Mouse (Mus musculus) megakaryocyte, adult 5-6 weeks (primary cell): ENCODE data around the gene Ubl5. TPM values are rescaled to one million over a fixed set of nuclear protein-coding genes. Genes with fewer than 3 reads are reported as not detected.

Source experiments
- ATAC-seq: 2 replicates; pipeline ENCODE4 v1.8.0; 2016; ENCODE audit warnings: mild to moderate bottlenecking, inconsistent platforms; ENCODE audit not compliant: poor library complexity, severe bottlenecking
- total RNA-seq, 2 experiments: library from RNA; stranded (forward) in 1 of 2; stranded (reverse) in 1 of 2; fragments of 153-499, 151-499 nt in 1 of 2; fragments of 221-1000, 200-1000 nt in 1 of 2; gene quantifications; 2 replicates each; pipeline versions ENCODE4 v1.2.3 to v1.2.4; 2015 to 2017

Ubl5 gene
- total RNA-seq, 2 experiments from 2014 or later, result 127 to 486 TPM

DNA sequence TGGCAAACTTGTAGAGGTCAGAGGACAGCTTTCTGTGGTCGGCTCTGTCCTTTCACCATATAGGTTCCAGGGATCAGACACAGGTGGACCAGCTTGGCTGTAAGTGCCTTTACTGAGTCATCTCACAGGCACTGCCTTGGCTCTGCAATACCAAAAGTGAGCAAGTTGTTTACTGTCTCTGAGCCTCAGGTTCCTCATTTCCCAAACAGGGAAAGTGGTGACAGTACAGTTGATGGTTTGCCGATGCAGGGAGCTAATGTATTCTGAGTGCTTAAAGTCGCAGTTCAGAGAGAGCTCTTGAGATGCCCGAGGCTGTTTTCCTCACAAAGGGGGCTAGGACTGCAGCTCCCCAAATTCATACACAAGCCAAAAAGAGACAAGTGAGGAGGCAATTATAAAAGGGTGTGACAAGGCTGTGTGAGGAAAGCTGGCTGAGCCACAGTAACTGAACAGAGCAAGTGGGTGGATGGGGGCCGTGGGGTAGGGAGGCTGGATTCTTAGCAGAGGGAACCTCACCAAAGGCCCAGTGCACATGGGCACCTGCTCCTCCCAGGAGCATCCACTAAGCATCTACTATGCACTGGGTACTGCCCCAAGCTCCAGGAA, 53.5 kb downstream of the Ubl5 start:
- no peak for ATAC-seq

Other genes with a start within 250 kb of the Ubl5 start
- 23.0 and 27.1 TPM in 2 replicates for gene Zfp26, start 182.7 kb upstream of the Ubl5 start, total RNA-seq (2015)
- 33.0 and 36.9 TPM in 2 replicates for gene Zfp26, start 182.7 kb upstream of the Ubl5 start, total RNA-seq (2017)
- gene Zfp426, start 150.1 kb upstream of the Ubl5 start, total RNA-seq (2015), result 18.6 and 22.3 TPM in 2 replicates
- 20.8 and 23.6 TPM in 2 replicates for gene Zfp426, start 150.1 kb upstream of the Ubl5 start, total RNA-seq (2017)
- gene Zfp266, start 121.5 kb upstream of the Ubl5 start, total RNA-seq (2015), result 20.8 and 24.3 TPM in 2 replicates
- gene Zfp266, start 121.5 kb upstream of the Ubl5 start, total RNA-seq (2017), result 21.0 and 22.8 TPM in 2 replicates
- 11.7 and 12.8 TPM in 2 replicates for gene Zfp846, start 61.6 kb upstream of the Ubl5 start, total RNA-seq (2015)
- gene Zfp846, start 61.6 kb upstream of the Ubl5 start, total RNA-seq (2017), result 7.0 and 8.0 TPM in 2 replicates
- 14.4 and 20.1 TPM in 2 replicates for gene Fbxl12, start 1.9 kb downstream of the Ubl5 start, total RNA-seq (2015)
- gene Fbxl12, start 1.9 kb downstream of the Ubl5 start, total RNA-seq (2017), result 4.1 and 4.5 TPM in 2 replicates
- 10.2 and 10.6 TPM in 2 replicates for gene Pin1, start 9.2 kb downstream of the Ubl5 start, total RNA-seq (2015)
- gene Pin1, start 9.2 kb downstream of the Ubl5 start, total RNA-seq (2017), result 7.5 and 9.8 TPM in 2 replicates
- not detected in 2 replicates for gene Olfm2, start 103.5 kb downstream of the Ubl5 start, total RNA-seq (2015)
- not detected in 2 replicates for gene Olfm2, start 103.5 kb downstream of the Ubl5 start, total RNA-seq (2017)
- gene Col5a3, start 172.2 kb downstream of the Ubl5 start, total RNA-seq (2015), result 0.04 TPM in 1 of 2 replicates, not detected in the other
- 0.11 TPM in 1 of 2 replicates, not detected in the other for gene Col5a3, start 172.2 kb downstream of the Ubl5 start, total RNA-seq (2017)
- gene Rdh8, start 175.6 kb downstream of the Ubl5 start, total RNA-seq (2015), result not detected in 2 replicates
- not detected in 2 replicates for gene Rdh8, start 175.6 kb downstream of the Ubl5 start, total RNA-seq (2017)
- 1.5 and 2.3 TPM in 2 replicates for gene A230050P20Rik, start 225.8 kb downstream of the Ubl5 start, total RNA-seq (2015)
- gene A230050P20Rik, start 225.8 kb downstream of the Ubl5 start, total RNA-seq (2017), result 1.4 and 2.6 TPM in 2 replicates
- 0.62 and 1.3 TPM in 2 replicates for gene Angptl6, start 236.8 kb downstream of the Ubl5 start, total RNA-seq (2015)
- 0.11 and 0.57 TPM in 2 replicates for gene Angptl6, start 236.8 kb downstream of the Ubl5 start, total RNA-seq (2017)
- 5.7 and 7.8 TPM in 2 replicates for gene Ppan, start 245.3 kb downstream of the Ubl5 start, total RNA-seq (2015)
- gene Ppan, start 245.3 kb downstream of the Ubl5 start, total RNA-seq (2017), result 27.5 and 32.2 TPM in 2 replicates